In the genomic region with DNA sequence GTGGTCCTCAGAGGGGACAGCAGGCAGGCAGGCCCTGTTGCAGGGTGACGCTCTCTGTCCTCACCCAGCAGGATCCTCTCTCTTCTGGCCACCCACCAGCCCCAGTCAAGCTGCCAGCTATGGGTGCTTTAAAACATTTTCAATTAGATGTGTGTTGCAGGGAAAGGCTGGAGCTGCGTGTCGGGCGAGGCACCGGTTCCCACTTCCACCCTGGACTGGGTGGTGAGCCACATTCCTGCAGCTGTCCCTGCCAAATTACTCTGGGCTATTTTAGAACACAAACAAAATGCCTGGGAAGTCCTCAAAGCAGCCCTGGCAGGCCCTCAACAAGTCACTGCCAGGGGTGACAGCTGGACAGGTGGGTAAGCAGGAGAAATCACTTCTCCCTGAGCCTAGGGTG, we compare ENCODE assay signal across 12 mouse cellular contexts. TPM values are rescaled to one million over a fixed set of nuclear protein-coding genes. Genes with fewer than 3 reads are reported as not detected.
DNase-seq lines count a peak whose midpoint lies in the region; ATAC-seq and TF ChIP-seq lines count a peak whose summit lies in the region.
"Had no signal": no experiment of that assay in that cellular context is flagged by ENCODE, and none has a peak within 500 bp of the region (broad histone marks: within the 10 kb centered on the region; RNA-seq: fewer than 3 reads in every experiment).

No protein-coding gene starts in this region.

- no peaks in the 10 kb centered on the region for H3K79me3 ChIP-seq in C2C12 (ENCODE audit: low read depth)

- ATAC-seq in heart, embryonic 11.5 days (replicated peaks; ENCODE audit: insufficient number of reproducible peaks, low FRiP score, low TSS enrichment) = no peak
- ATAC-seq in monocyte, adult 5-6 weeks (replicated peaks; ENCODE audit: insufficient number of reproducible peaks, low FRiP score, low TSS enrichment, poor library complexity, severe bottlenecking) = no peak

- no peak overlapping the region for H3K27ac ChIP-seq in heart, embryonic 11.5 days (ENCODE audit: low read depth, low read length)
- H3K27ac ChIP-seq: embryonic facial prominence, embryonic 15.5 days; hindbrain, embryonic 15.5 days; limb, embryonic 13.5 days had no signal

- H3K36me3 ChIP-seq in heart, embryonic 11.5 days (ENCODE audit: control insufficient read depth, insufficient read depth, low read length) = no peaks in the 10 kb centered on the region
- H3K36me3 ChIP-seq in C2C12 (ENCODE audit: control insufficient read depth, insufficient read depth) = no peaks in the 10 kb centered on the region
- H3K36me3 ChIP-seq: embryonic facial prominence, embryonic 15.5 days; hindbrain, embryonic 15.5 days; limb, embryonic 13.5 days had no signal

- H3K4me3 ChIP-seq in heart, embryonic 11.5 days (ENCODE audit: low read depth, low read length) = no peak overlapping the region
- H3K4me3 ChIP-seq in C2C12 (ENCODE audit: insufficient read depth, poor library complexity, severe bottlenecking) = no peak overlapping the region
- H3K4me3 ChIP-seq: embryonic facial prominence, embryonic 15.5 days; hindbrain, embryonic 15.5 days; limb, embryonic 13.5 days had no signal

- H3ac ChIP-seq in C2C12 (ENCODE audit: control insufficient read depth, insufficient read length, low read depth) = no peak overlapping the region

- no peaks in the 10 kb centered on the region for H3K4me1 ChIP-seq in heart, embryonic 11.5 days (ENCODE audit: control insufficient read depth, insufficient read depth, low read length)

- no peak overlapping the region for H3K9ac ChIP-seq in heart, embryonic 11.5 days (ENCODE audit: low read depth, low read length)
- H3K9ac ChIP-seq: embryonic facial prominence, embryonic 15.5 days; hindbrain, embryonic 15.5 days; limb, embryonic 13.5 days had no signal

- H3K4me2 ChIP-seq in heart, embryonic 11.5 days = no peak overlapping the region
- H3K4me2 ChIP-seq: embryonic facial prominence, embryonic 15.5 days; hindbrain, embryonic 15.5 days; limb, embryonic 13.5 days had no signal

- H3K79me2 ChIP-seq in C2C12 (ENCODE audit: control insufficient read depth, insufficient read depth) = no peaks in the 10 kb centered on the region

- no peaks in the 10 kb centered on the region; the same call in 1 of the 2 replicates for H3K9me3 ChIP-seq in heart, embryonic 11.5 days (replicated peaks; ENCODE audit: control insufficient read depth, low read length)
- H3K9me3 ChIP-seq: embryonic facial prominence, embryonic 15.5 days; hindbrain, embryonic 15.5 days had no signal

- peak; percentile 69 to 70 for DNase-seq in heart, adult 18-20 months
- DNase-seq in gastrocnemius, adult 18-20 months (ENCODE audit: low spot score) = peak; percentile 44
- DNase-seq in lung, adult 18-20 months = peak; percentile 34 to 37
- no peak for DNase-seq in urinary bladder, postnatal 10 days (ENCODE audit: low spot score)
- DNase-seq in thymus, postnatal 0 days (ENCODE audit: low spot score) = no peak
- DNase-seq: thymus, adult 18-20 months had no signal

- TF ChIP-seq CTCF in C2C12 (IDR thresholded peaks at IDR 0.05; ENCODE audit: control insufficient read depth, insufficient read depth, insufficient read length) = no peak

- 66% methylated on average over 5 of the region's 5 CpGs for WGBS in heart, embryonic 11.5 days (ENCODE audit: insufficient replicate concordance)

- peaks cover 5% of the 10 kb centered on the region for H3K27me3 ChIP-seq in heart, embryonic 11.5 days (ENCODE audit: control insufficient read depth, insufficient read depth, low read length)
- H3K27me3 ChIP-seq in C2C12 (ENCODE audit: control insufficient read depth, insufficient read depth, insufficient read length) = peaks cover 29% of the 10 kb centered on the region
- H3K27me3 ChIP-seq: embryonic facial prominence, embryonic 15.5 days; hindbrain, embryonic 15.5 days; limb, embryonic 13.5 days had no signal

TF ChIP-seq in C2C12, 6 proteins besides CTCF, POLR2A, EP300 and RAD21:
- no peak for TF ChIP-seq FOSL1 (IDR thresholded peaks at IDR 0.05; ENCODE audit: insufficient read depth, low read length, poor library complexity, severe bottlenecking)
- peak; percentile 7 for TF ChIP-seq MYOD1 (IDR thresholded peaks at IDR 0.05; ENCODE audit: control insufficient read depth, insufficient read length, low read depth)
- TF ChIP-seq CEBPB (IDR thresholded peaks at IDR 0.05; ENCODE audit: low read depth) = no peak
- no peak for TF ChIP-seq USF1 (IDR thresholded peaks at IDR 0.05; ENCODE audit: low read depth)
- TF ChIP-seq MAX (IDR thresholded peaks at IDR 0.05) = no peak
- TF ChIP-seq MYOG (IDR thresholded peaks at IDR 0.05; ENCODE audit: control insufficient read depth, extremely low read depth, insufficient read length) = no peak

RNA-seq across cellular contexts. Expression of a gene that starts 20.9 kb away (rescaled TPM):
- 1 to 10 TPM; 2.6 to 3.1 TPM for total RNA-seq in heart, adult 18-20 months (2021)
- polyA plus RNA-seq in heart, embryonic 11.5 days (2014; fragmentation: Nextera tagmentation; extraction: Ambion mirVana) = 0.11 and 0.34 TPM in 2 replicates
- not detected for polyA plus RNA-seq in C2C12 (2012; fragmentation: generic; extraction: Trizol)
- under 1 TPM; 0.59 to 0.78 TPM for total RNA-seq in gastrocnemius, adult 18-20 months (2021)
- total RNA-seq in monocyte, adult 5-6 weeks (2017) = not detected in 3 replicates
- 0.22 and 0.28 TPM in 2 replicates for polyA plus RNA-seq in thymus, postnatal 0 days (2015; fragmentation: Nextera tagmentation; extraction: Ambion mirVana)

Comparison
In these comparisons a context has a peak if more than half of its experiments do, and no peak if none do; other contexts are left out.
1. DNase-seq: peak in heart, adult 18-20 months (2 of 2), gastrocnemius, adult 18-20 months (single experiment) and lung, adult 18-20 months (2 of 2); none in urinary bladder, postnatal 10 days (single experiment) and thymus, postnatal 0 days (single experiment).